Mouse (Mus musculus) heart, postnatal 14 days (tissue): ENCODE data around the gene Gnai1. TPM values are rescaled to one million over a fixed set of nuclear protein-coding genes. Genes with fewer than 3 reads are reported as not detected.
"Not testable (repeated sequence)": the region's sequence is repeated elsewhere in the genome, so short reads cannot be mapped to it uniquely, and the experiment has no call there.

Experiments used
- DNase-seq, 2 experiments: peaks; one replicate each; pipeline ENCODE4 v3.0.0; 2021 to 2022
- intact Hi-C: fragments of 180-260 bp; cut with DNase I; formaldehyde crosslinking; loops from one replicate; pipeline ENCODE4 v1.15.1; 2025
- long read RNA-seq, 2 experiments: library from polyadenylated mRNA; stranded (forward); transcript quantifications; one replicate each; pipeline ENCODE4 v2.0.0; 2021
- total RNA-seq, 2 experiments: library from RNA; stranded (reverse); gene quantifications; 2 replicates each; pipeline ENCODE4 v1.2.3; 2021

The Gnai1 gene
- total RNA-seq: 10 to 100 TPM; 11.4 to 12.2 TPM
- long read RNA-seq, experiment 1, transcript Gnai1-201 (8 exons, 3,135 nt): major isoform, 16 of 21 reads
- long read RNA-seq, experiment 1, partial matches to known transcripts: 3 of 21 reads
- long read RNA-seq, experiment 1, other reads (novel, unspliced or antisense): 2 of 21 reads
- long read RNA-seq, experiment 2, transcript Gnai1-201 (8 exons, 3,135 nt): major isoform, 13 of 14 reads
- long read RNA-seq, experiment 2, partial matches to known transcripts: 0 of 14 reads
- long read RNA-seq, experiment 2, other reads (novel, unspliced or antisense): 1 of 14 reads

DNA sequence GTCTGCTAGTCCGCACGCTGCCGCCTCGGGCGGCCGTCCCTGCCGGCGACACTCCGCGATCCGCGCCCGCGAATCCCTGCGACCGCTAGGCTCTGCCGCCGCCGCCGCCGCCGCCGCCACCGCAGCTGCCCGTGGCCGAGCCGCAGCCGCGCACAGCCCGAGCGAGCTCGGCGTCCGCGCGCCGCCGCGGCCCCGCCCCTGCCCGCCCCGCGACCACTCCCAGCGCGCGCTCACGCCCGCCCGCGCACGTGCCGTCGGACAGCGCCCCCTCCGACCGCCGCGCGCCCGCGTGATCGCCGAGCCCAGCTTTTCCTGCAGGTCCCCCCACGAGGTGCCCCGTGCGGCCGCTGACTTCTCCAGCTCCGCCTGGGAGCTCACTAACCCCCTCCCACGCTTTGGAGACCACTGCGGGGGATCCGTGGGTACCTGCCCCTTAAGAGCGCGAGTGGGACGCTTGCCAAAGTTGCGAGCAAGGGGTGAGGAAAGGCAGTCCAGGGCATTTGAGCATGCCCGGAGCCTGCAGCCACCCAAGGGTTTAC is at the start of gene Gnai1:
TSS of gene Gnai1 (minus strand) at position 75 of the 539 bp plus-strand sequence.
- intact Hi-C loops: loop anchor here (5.0 kb wide), 1 partner anchor 82 kb away; no protein-coding TSS in a partner anchor

DNA sequence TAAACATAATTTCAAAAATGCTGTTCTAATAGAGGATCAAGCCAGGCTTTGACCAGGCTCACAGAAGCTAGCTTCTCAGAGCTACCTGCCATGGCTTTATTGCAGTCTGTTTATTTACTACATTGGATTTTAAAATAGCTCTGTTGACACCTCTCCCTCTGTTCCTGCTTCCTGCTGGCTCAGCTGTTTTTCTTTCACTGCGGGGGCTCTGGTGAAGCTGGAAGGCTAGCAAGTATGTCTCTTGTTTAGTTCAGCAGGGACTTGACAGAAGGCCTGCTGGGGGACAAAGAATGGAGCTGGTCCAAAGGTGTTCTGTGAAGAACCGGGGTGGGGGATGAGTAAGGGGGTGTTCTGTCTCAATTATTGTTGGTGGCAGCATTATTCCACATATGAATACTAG is 7.7 kb upstream of the Gnai1 start:
- intact Hi-C loops: no loop called here
- DNase-seq: no peak

More for the DNA sequence above, at the start of gene Gnai1:
- peak; percentile 79 to 83 for DNase-seq

DNA sequence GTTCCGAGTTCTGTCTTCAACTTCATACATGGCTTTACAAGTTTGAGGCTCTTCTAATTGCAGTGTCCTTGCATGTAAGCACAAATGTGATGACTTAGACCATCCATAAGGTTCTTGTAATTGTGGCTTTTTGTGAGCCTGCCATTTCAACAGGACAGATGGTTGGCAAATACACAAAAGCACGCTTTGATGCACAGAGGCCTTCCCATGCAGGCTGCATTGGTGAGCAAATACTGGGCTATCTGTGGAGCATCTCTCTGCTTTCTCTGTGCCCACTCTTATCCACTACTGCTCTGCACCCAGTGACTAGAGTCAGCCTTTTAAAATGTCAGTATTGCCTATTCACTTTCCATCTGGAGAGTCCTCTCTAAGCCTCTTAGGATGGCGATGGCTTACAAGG is 5.3 kb upstream of the Gnai1 start:
- DNase-seq: no peak
- intact Hi-C loops: no loop called here

DNA sequence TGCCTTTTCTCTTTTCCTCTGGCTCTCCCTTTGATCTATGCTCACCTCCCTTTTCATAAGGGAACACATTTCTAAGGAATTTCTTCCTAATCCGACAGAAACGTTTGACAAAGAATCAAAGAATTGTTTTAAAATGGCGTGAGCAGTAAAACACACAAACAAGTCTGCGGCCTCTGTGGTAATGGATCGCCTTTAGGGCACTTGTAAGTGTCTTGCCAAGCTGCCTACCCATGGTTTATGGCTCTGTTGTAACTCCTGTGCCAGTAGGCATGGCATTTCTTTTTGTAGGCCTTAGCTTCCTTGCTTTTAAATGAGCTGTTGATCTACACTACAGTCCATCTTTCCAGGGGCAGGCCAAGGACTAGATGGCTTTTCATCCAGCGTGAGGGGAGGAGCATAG is 801 bp upstream of the Gnai1 start:
- intact Hi-C loops: loop anchor here (5.0 kb wide), 1 partner anchor 81 kb away; no protein-coding TSS in a partner anchor
- DNase-seq: no peak

DNA sequence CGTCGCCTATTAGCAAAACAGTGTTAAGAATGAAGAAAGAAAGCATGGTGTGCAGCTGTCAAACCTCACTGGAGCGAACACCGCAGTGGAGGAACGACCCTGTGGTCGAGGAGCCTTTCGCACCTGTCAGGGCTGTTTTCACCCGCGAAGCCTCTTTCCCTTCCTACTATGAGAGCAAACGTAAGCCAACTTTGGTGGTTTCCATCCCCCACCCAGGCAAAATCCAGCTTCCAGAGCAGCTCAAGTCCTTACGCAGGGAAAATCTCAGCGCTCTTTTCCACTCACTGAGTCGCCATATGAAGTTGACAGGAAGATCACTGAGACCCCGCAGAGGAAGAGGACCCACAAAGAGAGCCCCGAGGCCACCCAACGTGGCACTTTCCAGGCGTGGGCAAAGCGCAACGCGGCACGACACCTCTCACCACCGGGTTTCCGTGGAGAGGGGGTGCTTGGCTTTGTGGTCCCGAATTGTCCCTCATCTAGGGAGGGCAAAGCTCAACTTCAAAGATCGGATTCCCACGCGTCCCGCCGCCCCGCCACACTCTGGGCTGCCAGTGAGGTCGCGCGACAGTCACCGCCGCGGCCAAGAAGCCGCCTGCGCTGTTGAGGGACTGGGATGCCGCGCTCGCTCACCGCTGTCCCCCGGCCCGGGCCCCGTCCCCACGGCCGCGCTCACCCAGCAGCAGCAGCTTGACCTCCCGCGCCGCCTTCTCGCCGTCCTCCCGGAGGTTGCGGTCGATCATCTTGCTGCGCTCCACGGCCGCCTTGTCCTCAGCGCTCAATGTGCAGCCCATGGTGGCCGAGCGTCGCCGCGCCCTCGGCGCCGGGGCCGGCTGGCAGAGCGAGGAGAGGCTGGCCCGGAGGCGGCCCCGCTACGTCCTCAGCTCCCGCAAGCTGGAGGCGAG is 527 bp downstream of the Gnai1 start:
- intact Hi-C loops: loop anchor here (5.0 kb wide), 2 partner anchors 83 to 272 kb away; no protein-coding TSS in a partner anchor

DNA sequence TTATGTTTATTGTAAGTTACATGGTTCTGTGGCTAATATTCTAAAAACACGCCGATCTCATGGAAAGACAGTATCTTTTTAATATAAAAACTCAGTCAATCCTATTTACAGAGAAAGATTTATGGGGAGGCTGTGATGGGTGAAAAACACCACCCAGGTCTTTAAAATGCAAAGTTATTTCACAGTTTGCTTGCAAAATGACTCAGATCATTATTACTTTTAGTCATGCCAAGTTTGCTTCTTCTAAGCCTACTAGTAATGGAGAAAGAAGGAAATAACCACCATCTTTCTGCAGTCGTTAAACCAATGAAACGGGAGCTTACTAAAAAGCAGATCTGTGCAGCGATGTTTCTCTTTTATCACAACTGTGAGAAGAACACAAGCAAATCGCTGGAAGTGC is 1.4 kb downstream of the Gnai1 start:
- intact Hi-C loops: loop anchor here (5.0 kb wide), 1 partner anchor 271 kb away; no protein-coding TSS in a partner anchor
- DNase-seq: no peak

More for the DNA sequence above, 527 bp downstream of the Gnai1 start:
- peak; percentile 54 to 59 for DNase-seq

DNA sequence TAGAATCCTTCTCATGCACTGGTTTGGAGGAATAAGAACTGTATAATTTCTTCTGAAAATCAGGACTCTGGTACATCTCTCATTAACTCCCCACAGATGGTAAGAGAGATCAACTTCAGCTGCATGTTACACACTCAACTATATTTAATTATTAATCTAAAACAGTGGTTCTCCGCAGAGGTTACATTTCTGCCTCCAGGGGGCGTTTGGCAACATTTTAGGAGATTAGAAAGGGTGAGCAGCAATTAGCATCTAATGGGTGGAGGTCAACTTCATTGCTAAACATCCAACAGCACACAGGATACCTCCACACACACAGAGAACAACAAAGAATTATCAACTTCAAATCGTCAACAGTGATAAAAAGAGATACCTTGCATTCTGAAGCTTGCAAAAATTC is 2.0 kb downstream of the Gnai1 start:
- intact Hi-C loops: loop anchor here (5.0 kb wide), 1 partner anchor 271 kb away; no protein-coding TSS in a partner anchor
- peak; percentile 32 to 64 for DNase-seq

DNA sequence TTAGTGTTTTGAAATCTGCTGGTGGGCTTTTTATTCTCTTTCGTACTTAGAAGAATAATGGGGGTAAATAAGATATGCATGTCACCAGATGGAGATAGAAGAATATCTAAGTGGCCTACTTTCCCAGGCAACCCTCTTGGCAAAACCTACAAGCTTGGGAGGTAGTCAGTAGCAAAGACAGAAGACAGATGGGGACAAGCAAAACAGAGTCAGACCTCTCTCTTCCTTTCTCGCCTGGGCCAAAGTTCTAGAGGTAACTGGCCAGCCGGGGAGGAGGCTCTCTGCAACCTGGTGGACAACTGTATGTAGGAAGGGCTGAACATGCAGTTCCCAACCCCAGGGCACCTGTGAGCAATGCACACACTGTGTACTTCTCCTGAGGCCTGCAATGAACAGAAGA is 12.9 kb downstream of the Gnai1 start:
- DNase-seq: no peak
- intact Hi-C loops: no loop called here

DNA sequence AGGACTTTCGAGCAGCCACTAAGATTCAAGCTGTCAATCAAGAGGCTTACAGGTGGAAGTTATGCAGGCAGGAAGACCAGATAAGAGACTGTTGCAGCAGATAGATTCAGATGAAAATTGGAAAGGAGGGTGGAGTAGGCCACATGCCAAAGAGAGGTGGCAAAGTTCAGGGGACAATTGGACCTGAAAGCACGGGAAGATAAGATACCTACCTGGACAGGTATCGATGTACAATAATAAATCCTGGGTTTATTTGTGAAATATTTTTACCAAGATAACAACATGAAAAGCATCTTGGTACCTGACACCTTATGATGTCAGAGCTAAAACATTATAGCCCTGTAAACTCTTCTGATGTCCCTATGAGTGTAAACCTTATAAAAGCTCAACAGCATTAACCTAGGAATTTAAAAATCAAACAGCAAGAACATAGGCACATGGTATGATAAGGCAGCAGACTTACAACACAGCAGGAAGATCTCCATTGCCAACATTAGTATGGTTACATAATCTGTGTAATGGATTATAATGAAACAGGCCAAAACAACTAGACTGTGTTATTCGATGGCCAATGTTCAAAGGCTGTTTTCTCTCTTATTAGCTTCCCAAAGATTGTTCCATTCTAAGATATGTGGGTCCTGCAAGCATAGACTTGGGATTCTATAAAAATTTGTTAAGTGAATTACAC is 16.6 kb downstream of the Gnai1 start:
- intact Hi-C loops: no loop called here
- no peak for DNase-seq

DNA sequence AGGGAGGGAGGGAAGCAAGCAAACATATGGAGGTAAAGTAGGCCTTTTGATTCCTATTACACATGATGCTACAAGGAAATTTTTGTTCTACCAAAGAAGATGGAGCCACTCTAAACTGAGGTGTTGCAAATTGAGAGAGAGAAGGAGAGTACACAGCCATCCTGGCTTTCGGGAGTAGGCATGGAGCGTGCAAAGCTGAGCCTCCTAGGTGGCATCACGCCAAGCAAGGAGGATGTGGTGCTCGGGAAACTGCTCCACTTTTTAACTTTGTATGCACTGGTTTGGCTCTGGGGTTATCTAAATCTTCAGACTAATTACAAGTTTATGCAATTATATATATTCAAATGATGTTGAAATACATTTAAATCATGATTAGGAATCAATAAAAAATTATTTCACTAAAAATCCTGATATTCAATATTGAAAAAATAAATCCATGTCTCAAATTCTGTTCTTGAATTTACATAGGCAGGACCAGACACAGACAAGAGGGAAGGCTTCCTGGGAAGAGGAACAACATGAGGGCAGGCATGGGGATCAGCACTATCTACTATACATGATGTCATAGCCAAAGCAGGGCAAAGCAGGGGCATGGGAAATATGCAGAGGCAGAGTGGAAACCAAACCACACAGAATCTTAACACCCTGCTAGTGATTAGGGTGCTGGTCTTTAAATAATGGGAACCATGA is 17.2 kb downstream of the Gnai1 start:
- intact Hi-C loops: no loop called here
- DNase-seq: no peak

DNA sequence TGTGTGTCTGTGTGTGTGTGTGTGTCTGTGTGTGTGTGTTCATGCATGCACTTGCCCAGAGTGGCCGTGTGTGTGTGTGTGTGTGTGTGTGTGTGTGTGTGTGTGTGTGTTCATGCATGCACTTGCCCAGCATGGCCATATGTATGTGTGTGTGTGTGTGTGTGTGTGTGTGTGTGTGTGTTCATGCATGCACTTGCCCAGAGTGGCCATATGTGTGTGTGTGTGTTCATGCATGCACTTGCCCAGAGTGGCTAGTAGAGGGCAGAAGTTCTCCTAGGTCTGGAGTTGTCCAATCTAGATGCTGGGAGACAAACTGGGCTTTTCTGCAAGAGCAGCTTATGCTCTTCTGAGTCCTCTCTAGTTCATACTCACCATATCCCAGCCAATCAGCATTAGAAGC is 18.3 kb downstream of the Gnai1 start:
- DNase-seq, intact Hi-C loops: not testable (repeated sequence)

DNA sequence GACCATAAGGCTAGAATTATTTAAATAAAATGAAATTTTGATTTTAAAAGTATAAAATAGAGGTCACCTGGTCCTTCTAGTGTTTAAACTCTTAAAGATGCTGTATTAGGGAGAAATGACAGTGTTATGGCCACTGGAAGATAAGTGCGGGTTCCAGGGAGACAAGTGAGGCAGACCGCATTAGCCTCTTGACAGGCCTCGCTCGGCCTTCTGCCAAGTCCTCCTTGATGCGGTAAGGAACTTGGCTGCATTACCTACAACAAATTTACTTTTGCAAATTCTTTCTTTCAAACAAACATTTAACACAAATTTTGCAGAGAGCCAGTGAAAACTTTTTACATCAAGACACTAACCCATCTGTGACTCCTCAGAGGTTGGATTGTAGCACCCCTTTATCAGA is 27.9 kb downstream of the Gnai1 start:
- intact Hi-C loops: no loop called here
- no peak for DNase-seq

DNA sequence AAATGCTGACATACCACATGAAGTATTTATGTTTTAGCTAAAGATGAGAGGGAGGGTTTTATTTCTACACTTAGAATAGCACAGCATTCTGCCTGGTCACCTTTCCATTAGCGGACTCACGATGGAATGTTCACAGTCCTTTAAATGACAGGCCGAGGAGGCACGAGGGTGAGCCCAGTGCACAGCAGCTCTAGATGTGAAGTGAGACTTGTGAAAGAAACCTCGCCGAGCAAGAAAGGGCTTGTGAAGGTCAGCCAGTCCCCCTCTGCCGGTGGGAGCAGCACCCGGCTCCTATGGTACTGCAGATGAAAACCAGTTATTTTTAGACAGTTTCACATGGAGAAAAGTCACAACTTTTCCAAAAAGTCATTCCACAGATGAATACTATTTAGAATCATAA is 29.4 kb downstream of the Gnai1 start:
- intact Hi-C loops: no loop called here
- DNase-seq: peak in 1 of 2 experiments; percentile 7

DNA sequence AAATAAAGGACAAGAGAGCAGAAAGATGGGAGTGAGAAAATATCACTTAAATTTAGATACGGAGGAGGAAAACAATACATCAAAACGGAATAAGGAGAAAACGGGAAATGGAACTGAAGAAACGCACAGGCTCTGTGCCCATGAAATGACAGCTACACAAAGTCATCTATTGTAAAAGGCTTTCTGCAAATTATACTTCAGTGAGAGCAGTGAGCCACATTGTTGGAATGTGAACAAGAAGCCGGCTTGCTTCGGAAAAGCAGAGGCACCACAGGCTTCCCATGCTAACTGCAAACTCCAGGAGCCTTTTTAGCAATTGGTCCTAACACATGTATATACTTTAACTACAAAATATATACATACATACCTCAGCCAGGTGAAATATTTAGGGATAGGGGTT is 34.0 kb downstream of the Gnai1 start:
- no peak for DNase-seq
- intact Hi-C loops: no loop called here

DNA sequence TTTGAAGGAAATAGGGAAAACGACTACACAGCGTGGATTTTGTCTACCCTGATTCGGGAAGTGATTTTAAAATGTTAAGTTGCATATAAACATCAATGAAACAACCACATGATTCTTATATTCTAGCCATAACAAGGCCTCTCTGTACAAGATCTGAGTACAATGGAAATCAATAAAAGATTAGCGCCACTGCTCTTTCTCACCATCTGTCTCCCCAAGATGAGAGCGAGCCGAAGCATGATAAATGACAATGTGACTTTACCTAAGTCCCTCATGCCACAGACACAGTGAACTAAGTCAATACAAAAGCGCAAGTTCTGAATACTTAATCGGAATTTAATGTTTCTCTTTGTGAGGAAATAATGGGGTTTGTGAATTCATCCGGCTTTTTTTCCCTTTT is 36.6 kb downstream of the Gnai1 start:
- DNase-seq: no peak
- intact Hi-C loops: no loop called here

DNA sequence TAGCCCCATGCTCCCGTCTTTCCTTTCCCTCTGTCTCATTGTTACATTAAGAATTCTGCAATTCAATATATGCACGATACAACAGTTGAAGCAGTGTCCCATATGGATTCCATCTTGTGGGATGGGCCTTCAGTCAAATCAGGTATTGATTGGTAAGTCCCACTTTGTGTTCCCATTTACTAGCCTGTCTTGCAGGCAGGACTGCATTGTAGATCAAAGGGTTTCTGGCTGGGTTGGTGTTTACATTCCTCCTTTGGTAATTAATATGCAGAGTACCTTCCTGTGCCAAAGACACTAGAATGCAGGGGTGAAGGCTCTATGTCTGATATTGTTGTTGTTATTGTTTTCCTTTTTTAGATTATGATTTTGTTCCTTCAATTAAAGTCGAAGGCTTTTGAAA is 38.5 kb downstream of the Gnai1 start:
- intact Hi-C loops: no loop called here
- DNase-seq: no peak

DNA sequence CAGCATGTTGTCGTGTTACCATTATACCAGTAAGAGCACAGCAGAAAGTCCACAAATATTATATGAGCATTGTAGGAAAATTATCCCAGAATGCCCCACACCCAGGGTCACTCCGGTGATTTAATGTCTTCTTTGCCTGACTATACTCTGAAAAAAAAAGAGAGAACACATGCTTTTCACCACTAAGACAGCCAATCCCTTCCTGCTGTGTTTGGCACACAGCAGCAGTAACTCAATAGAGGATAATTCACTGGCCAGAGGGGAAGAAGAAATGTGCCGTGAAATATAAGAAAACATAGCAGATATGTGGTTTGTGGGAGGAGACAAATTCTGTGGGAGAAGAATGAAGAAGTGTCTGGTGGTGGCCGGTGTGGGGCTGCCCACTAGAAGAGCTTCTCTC is 41.3 kb downstream of the Gnai1 start:
- intact Hi-C loops: no loop called here
- DNase-seq: no peak

DNA sequence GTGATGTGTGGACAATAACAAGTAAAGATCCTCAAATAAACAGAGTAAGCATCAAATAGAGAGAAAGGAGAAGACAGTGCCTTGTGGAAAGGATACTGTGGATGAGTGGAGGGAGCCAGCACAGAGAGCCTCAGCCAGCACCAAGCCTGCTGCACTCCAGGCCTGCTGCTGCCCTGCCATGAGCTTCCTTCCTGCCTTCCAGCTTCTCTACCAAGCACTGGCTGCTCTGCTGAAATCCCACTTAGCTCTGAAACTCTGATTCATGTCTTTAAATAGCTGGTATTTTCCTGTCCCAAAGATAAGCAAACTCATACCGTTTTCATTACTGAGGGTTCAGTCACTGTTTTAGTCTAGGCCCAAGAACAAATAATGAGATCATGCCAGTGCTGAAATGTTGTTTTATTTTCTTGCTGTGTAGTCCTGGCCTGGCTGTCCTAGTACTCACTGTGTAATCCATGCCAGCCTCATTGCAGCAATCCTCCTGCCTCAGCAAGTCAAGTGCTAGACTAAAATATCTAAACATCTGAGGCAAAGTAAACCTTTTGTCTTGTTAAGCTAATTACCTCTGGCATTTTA is 52.8 kb downstream of the Gnai1 start:
- no peak for DNase-seq
- intact Hi-C loops: no loop called here

DNA sequence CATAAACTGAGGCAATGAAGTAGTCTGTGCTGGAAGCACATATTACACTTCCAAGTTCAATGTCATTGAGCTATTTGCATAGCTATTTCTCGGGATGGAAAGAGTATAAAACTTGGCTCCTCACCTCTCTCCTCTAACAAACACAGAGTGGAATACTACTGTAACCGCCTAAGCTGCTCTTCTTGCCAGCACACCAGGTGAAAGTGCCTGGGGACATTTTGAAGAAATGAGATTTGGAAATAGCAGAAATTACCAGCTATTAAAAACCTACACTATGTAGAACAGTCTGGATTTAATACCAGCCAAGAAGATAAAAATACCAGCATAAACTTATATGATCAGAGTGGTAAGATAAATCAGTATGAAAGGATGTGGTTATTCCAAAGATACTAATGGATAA is 63.6 kb downstream of the Gnai1 start:
- intact Hi-C loops: no loop called here
- no peak for DNase-seq

DNA sequence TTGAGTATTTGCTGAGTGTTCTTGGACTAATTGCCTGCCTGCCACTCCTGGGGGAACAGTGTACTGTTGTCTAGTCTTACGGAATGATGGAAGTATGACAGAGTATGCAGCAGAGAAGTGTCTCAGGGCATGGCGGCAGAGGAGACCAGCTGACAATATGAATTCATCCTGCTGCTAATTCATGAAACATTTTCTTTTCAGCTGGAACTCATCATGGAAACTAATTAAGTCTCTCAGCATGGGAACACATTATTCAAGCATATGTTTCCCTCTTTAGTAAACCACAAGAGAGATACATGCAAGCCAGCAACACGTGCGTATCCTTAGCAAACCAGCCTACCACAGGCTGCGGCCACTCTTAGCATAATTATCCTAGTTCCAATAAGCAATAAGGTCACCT is 67.4 kb downstream of the Gnai1 start:
- no peak for DNase-seq
- intact Hi-C loops: no loop called here
